Mouse (Mus musculus) ES-E14 (cell line): ENCODE measurements around the gene Gtf2ird1.

Source experiments
- CHD2 ChIP-seq: IDR thresholded peaks from 2 replicates; pipeline ENCODE4 v1.6.1; 2014; ENCODE audit warnings: mild to moderate bottlenecking, low read depth, low read length, inconsistent platforms
- HCFC1 ChIP-seq: IDR thresholded peaks from 2 replicates; pipeline ENCODE4 v1.6.1; 2012; ENCODE audit warnings: low read length, inconsistent platforms, borderline replicate concordance; ENCODE audit not compliant: insufficient read depth
- MAFK ChIP-seq: IDR thresholded peaks from 2 replicates; pipeline ENCODE4 v1.6.1; 2014; ENCODE audit warnings: mild to moderate bottlenecking, low read depth, low read length, inconsistent platforms; ENCODE audit not compliant: insufficient read depth
- ZC3H11A ChIP-seq: IDR thresholded peaks from 2 replicates; pipeline ENCODE4 v1.6.1; 2012; ENCODE audit warnings: low read depth, mild to moderate bottlenecking, inconsistent platforms, low read length, borderline replicate concordance

- no peak for TF ChIP-seq HCFC1
- TF ChIP-seq CHD2: no peak
- TF ChIP-seq ZC3H11A: no peak; the same call in 1 of the 2 replicates
- no peak for TF ChIP-seq MAFK
Measured at GRCm38 (mm10) chr5:134456503-134456962, at the start of gene Gtf2ird1.
